Mouse (Mus musculus) spleen, adult 2 months (tissue): ENCODE measurements around the gene Mdga1. TPM values are rescaled to one million over a fixed set of nuclear protein-coding genes. Genes with fewer than 3 reads are reported as not detected.

Experiments
- DNase-seq, 2 experiments: peaks; one replicate each; pipeline versions ENCODE4 v3.0.0 to v3.0.0-alpha.2; 2012 to 2021; ENCODE audit warnings: low spot score in 2 of 2, low read depth in 1 of 2
- H3K27ac ChIP-seq: fragments of 200-500 bp; 2 replicates; pipeline ENCODE4 v1.5.1; 2012; ENCODE audit warnings: low read length, inconsistent platforms; ENCODE audit not compliant: insufficient read depth
- H3K27me3 ChIP-seq: fragments of 200-500 bp; 2 replicates; pipeline ENCODE4 v1.6.1; 2012; ENCODE audit warnings: mild to moderate bottlenecking, moderate library complexity, low read length, inconsistent platforms; ENCODE audit not compliant: control insufficient read depth, insufficient read depth
- H3K36me3 ChIP-seq: fragments of 200-500 bp; 2 replicates; pipeline ENCODE4 v1.6.1; 2012; ENCODE audit warnings: mild to moderate bottlenecking, low read length, inconsistent platforms; ENCODE audit not compliant: control insufficient read depth, insufficient read depth
- H3K4me1 ChIP-seq: fragments of 200-500 bp; 2 replicates; pipeline ENCODE4 v1.6.1; 2011; ENCODE audit warnings: inconsistent platforms; ENCODE audit not compliant: control insufficient read depth, insufficient read depth, insufficient read length
- H3K4me3 ChIP-seq: fragments of 200-500 bp; 2 replicates; pipeline ENCODE4 v1.5.1; 2011; ENCODE audit warnings: mild to moderate bottlenecking, inconsistent platforms; ENCODE audit not compliant: insufficient read depth, insufficient read length; ENCODE audit errors: extremely low read depth
- CTCF ChIP-seq: fragments of 200-500 bp; IDR thresholded peaks from 2 replicates; pipeline ENCODE4 v1.5.1; 2011; ENCODE audit warnings: mild to moderate bottlenecking, inconsistent platforms; ENCODE audit not compliant: insufficient read depth, insufficient read length, insufficient replicate concordance; ENCODE audit errors: extremely low read depth
- POLR2A ChIP-seq: fragments of 200-500 bp; IDR thresholded peaks from 2 replicates; pipeline ENCODE4 v1.6.1; 2011; ENCODE audit warnings: low read depth, low read length, inconsistent platforms
- WGBS: fragments of 180-500 bp; shearing (Covaris S2); methylation state at CpG from one replicate; pipeline ENCODE4 v1.1.7; 2018; 5-methylcytosine and 5-hydroxymethylcytosine counted together
- polyA plus RNA-seq: library from polyadenylated mRNA; depleted of rRNA; stranded (reverse); fragments of >200 nt; gene quantifications from 2 replicates; pipeline ENCODE4 v1.2.3, GENCODE M21; 2012

Mdga1 gene
- polyA plus RNA-seq, 1 experiment: 1.6 TPM

DNA sequence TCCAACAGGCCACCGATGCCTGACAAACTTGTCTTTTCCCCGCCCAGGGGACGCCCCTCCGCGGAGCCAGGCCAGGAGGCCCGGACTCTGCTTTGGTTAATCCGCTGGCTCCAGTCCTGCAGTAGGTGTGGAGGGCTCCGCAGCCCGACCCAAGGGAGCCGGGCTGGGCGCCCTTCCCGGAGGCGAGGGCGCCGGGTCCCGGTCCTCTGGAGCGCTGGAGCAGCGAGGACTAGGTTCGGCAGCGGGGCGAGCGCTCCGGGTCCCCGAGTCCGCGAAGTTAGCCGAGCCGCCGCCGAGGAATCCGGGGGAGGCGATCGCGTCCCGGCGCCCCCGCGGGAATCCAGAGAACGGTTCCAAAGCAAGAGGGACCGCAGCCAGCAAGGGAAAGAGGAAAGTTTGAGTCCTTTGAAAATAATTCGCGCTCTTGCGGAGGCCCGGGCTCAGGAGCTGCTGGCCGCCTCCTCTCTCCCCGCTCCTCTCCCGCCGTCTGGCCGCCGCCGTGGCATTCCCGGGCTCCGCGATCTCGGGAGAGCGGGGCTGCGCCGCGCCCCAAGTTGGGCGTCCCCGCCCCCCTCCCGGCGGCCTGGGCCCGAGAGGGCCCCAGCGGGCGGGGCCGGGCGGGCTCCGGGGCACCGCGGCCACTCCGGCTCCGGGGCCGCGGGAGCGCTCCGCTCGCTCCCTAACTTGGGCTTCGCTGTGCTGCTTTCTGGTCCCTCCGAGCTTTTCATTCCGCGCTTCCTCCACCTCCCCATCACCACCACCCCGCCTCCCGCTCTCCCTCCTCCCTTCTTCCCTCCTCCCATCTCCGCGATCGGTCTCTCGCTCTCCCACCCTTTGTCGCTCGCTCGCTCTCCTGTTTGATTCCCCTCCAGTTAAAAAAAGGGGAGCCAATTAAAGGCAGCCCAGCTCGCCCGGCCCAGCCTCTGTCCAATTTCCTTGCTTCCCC is 81.7 kb downstream of the Mdga1 start:
- 1% methylated on average over 73 of the region's 93 CpGs for WGBS
- DNase-seq: no peak
- Histone ChIP-seq H3K4me1 (peaks cover 9% of the 10 kb centered on the region), H3K27ac (no peak overlapping the region), H3K4me3 (peak overlapping the region; percentile 37; the same call in 1 of the 2 replicates), H3K27me3 (peaks cover 35% of the 10 kb centered on the region), H3K36me3 (no peaks in the 10 kb centered on the region)
- TF ChIP-seq CTCF (no peak), POLR2A (no peak)

DNA sequence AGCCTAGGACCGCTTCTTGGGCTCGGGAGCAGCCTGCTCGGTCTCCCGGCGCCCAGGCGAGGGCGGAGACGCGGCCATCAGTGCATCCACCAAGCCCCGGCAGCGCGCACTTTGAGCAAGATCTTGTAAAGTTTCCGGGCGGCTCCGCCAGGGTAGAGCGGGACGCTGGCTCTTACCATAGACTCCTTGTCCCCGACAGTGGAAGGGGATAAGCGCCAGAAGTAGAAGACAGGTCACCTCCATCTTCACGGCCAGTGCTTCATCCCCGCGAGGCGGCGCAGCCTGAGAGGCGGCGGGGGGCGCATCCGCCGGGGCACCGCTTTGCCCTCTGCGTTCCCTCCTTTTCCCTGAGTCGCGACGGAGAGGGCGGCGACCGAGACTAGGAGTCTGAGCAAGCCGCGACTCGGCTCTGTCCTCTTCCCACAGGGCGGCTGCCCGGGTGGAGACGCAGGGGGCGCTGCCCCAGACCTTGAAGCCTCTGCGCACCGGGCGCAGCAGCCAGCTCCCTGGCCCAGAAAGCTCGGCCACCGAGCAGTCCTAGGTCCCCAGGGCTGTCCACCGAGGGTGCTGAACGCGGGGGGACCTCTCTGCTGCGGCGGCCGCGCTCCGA is 82.5 kb downstream of the Mdga1 start:
- 1% methylated on average over 56 of the region's 57 CpGs for WGBS
- DNase-seq: no peak
- Histone ChIP-seq H3K36me3 (no peaks in the 10 kb centered on the region), H3K4me1 (peaks cover 9% of the 10 kb centered on the region), H3K4me3 (peak overlapping the region; percentile 37; the same call in 1 of the 2 replicates), H3K27ac (no peak overlapping the region), H3K27me3 (peaks cover 35% of the 10 kb centered on the region)
- no peak for TF ChIP-seq CTCF
- no peak for TF ChIP-seq POLR2A

GRCm38 (mm10) chr17:29886655-29887251 is 83.1 kb downstream of the Mdga1 start:
- Histone ChIP-seq H3K4me3 (peak overlapping the region; percentile 37; the same call in 1 of the 2 replicates), H3K36me3 (no peaks in the 10 kb centered on the region), H3K27me3 (peaks cover 35% of the 10 kb centered on the region), H3K27ac (no peak overlapping the region), H3K4me1 (peaks cover 9% of the 10 kb centered on the region)
- WGBS: 1% methylated on average over 39 of the region's 39 CpGs
- TF ChIP-seq POLR2A: no peak
- TF ChIP-seq CTCF: no peak
- no peak for DNase-seq

GRCm38 (mm10) chr17:29886061-29886460 is 83.8 kb downstream of the Mdga1 start:
- TF ChIP-seq POLR2A (no peak), CTCF (no peak)
- peaks cover 35% of the 10 kb centered on the region for H3K27me3 ChIP-seq
- 40% methylated on average over 4 of the region's 4 CpGs for WGBS
- no peaks in the 10 kb centered on the region for H3K36me3 ChIP-seq
- DNase-seq: no peak
- peaks cover 9% of the 10 kb centered on the region for H3K4me1 ChIP-seq
- no peak overlapping the region for H3K4me3 ChIP-seq
- H3K27ac ChIP-seq: no peak overlapping the region

DNA sequence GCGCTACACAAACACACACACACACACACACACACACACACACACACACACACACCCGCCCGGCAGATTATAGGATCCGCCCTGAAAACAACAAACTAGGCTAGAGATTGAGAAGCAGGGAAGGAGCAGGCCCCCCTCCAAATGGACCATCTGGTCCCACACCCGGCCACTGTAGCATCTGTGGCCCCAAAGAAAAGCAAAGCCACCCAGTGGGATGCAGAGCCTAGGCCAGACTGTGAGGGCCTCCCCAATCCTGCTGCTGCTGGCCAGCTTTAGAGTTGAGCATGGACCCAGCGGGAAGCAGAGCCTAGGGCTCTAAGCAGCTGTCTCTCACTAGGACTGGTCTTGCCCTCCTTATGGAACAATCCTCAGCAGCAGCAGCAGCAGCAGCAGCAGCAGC is 85.3 kb downstream of the Mdga1 start:
- Histone ChIP-seq H3K36me3 (no peaks in the 10 kb centered on the region), H3K27me3 (peaks cover 33% of the 10 kb centered on the region), H3K4me3 (no peak overlapping the region), H3K27ac (no peak overlapping the region), H3K4me1 (peaks cover 9% of the 10 kb centered on the region)
- no peak for DNase-seq
- TF ChIP-seq CTCF: no peak
- TF ChIP-seq POLR2A: no peak
- 74% methylated on average over 6 of the region's 6 CpGs for WGBS

DNA sequence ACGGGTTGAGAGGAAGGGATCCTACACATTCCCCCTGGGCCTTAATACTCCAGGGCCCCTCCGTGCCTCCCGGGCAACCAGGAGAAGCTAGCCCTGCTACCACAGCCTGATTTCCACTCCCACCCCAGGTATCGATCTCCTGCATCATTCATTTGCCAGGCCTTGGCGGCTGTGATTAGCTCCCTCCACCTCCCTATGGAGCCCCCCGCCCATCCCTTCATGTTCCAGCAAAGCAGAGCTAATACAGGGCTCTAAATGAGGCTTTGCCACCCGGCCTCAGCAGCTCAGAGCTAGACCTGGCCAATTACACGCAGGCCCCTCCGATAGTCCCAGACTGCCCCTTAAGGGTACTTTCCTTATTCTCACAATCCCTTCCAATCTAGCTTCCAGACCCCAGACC is 86.5 kb downstream of the Mdga1 start:
- no peak overlapping the region for H3K4me3 ChIP-seq
- H3K4me1 ChIP-seq: peaks cover 7% of the 10 kb centered on the region
- no peaks in the 10 kb centered on the region for H3K36me3 ChIP-seq
- WGBS: 70% methylated on average over 9 of the region's 9 CpGs
- peaks cover 23% of the 10 kb centered on the region for H3K27me3 ChIP-seq
- no peak for DNase-seq
- no peak for TF ChIP-seq POLR2A
- no peak for TF ChIP-seq CTCF
- no peak overlapping the region for H3K27ac ChIP-seq
